Mouse (Mus musculus) myocyte (in vitro differentiated cells): ENCODE measurements around the gene Ly75. TPM values are rescaled to one million over a fixed set of nuclear protein-coding genes. Genes with fewer than 3 reads are reported as not detected.

Experiments used
- H3K27me3 ChIP-seq: one replicate; pipeline ENCODE4 v1.6.1; 2011; ENCODE audit not compliant: control insufficient read depth, insufficient read depth, insufficient read length
- H3K36me3 ChIP-seq: one replicate; pipeline ENCODE4 v1.6.1; 2011; ENCODE audit not compliant: control insufficient read depth, insufficient read depth
- H3K4me2 ChIP-seq: one replicate; pipeline ENCODE4 v1.6.1; 2011; ENCODE audit warnings: low read depth, control low read depth
- H3K4me3 ChIP-seq: one replicate; pipeline ENCODE4 v1.5.1; 2011; ENCODE audit warnings: mild to moderate bottlenecking, control low read depth, moderate library complexity
- H3K79me2 ChIP-seq: one replicate; pipeline ENCODE4 v1.6.1; 2011; ENCODE audit not compliant: control insufficient read depth, insufficient read depth
- H3ac ChIP-seq: one replicate; pipeline ENCODE4 v1.6.1; 2011; ENCODE audit not compliant: control insufficient read depth, insufficient read length
- CEBPB ChIP-seq: IDR thresholded peaks from 2 replicates; pipeline ENCODE4 v1.6.1; 2011; ENCODE audit warnings: mild to moderate bottlenecking, moderate library complexity; ENCODE audit not compliant: poor library complexity, insufficient read depth, severe bottlenecking
- E2F4 ChIP-seq: IDR thresholded peaks from one replicate; pipeline ENCODE4 v1.6.1; 2011; ENCODE audit warnings: mild to moderate bottlenecking, control low read depth, moderate library complexity; ENCODE audit not compliant: insufficient read depth
- MAX ChIP-seq: IDR thresholded peaks from one replicate; pipeline ENCODE4 v1.6.1; 2011; ENCODE audit warnings: low read depth, mild to moderate bottlenecking, control low read depth
- MYOD1 ChIP-seq, 3 experiments: IDR thresholded peaks; one replicate each; pipeline ENCODE4 v1.6.1; 2011; ENCODE audit warnings: control low read depth in 2 of 3, low read depth in 2 of 3, mild to moderate bottlenecking in 2 of 3, moderate library complexity in 1 of 3; ENCODE audit not compliant: insufficient read length in 2 of 3, control insufficient read depth in 1 of 3
- MYOG ChIP-seq, 3 experiments: IDR thresholded peaks; one replicate each; pipeline ENCODE4 v1.6.1; 2011; ENCODE audit warnings: control low read depth in 2 of 3, low read depth in 2 of 3, mild to moderate bottlenecking in 2 of 3; ENCODE audit not compliant: insufficient read length in 2 of 3, control insufficient read depth in 1 of 3, insufficient read depth in 1 of 3
- POLR2A ChIP-seq: IDR thresholded peaks from one replicate; pipeline ENCODE4 v1.6.1; 2011; ENCODE audit warnings: low read depth, mild to moderate bottlenecking, control low read depth, moderate library complexity; ENCODE audit not compliant: insufficient read length
- POLR2AphosphoS2 ChIP-seq: IDR thresholded peaks from one replicate; pipeline ENCODE4 v1.6.1; 2011; ENCODE audit warnings: low read depth, control low read depth; ENCODE audit not compliant: insufficient read length
- REST ChIP-seq: IDR thresholded peaks from one replicate; pipeline ENCODE4 v1.6.1; 2011; ENCODE audit warnings: mild to moderate bottlenecking, control low read depth, moderate library complexity; ENCODE audit not compliant: insufficient read depth, insufficient read length
- SRF ChIP-seq: IDR thresholded peaks from one replicate; pipeline ENCODE4 v1.6.1; 2011; ENCODE audit warnings: low read depth; ENCODE audit not compliant: control insufficient read depth, insufficient read length
- TCF12 ChIP-seq: IDR thresholded peaks from one replicate; pipeline ENCODE4 v1.6.1; 2011; ENCODE audit warnings: mild to moderate bottlenecking, control low read depth; ENCODE audit not compliant: poor library complexity, insufficient read depth, severe bottlenecking
- TCF3 ChIP-seq: IDR thresholded peaks from one replicate; pipeline ENCODE4 v1.6.1; 2011; ENCODE audit warnings: low read depth, control low read depth; ENCODE audit not compliant: insufficient read length
- USF1 ChIP-seq: IDR thresholded peaks from one replicate; pipeline ENCODE4 v1.6.1; 2011; ENCODE audit warnings: low read depth, mild to moderate bottlenecking, control low read depth, moderate library complexity
- polyA plus RNA-seq: library from polyadenylated mRNA; unstranded; fragments of >200 nt; fragmentation: generic; extraction: Trizol; gene quantifications from one replicate; pipeline ENCODE4 v1.2.1, GENCODE M21; 2012; ENCODE audit warnings: missing spikeins

The Ly75 gene
- polyA plus RNA-seq = 2.3 TPM

GRCm38 (mm10) chr2:60382858-60383669 is at the start of gene Ly75:
Gene Ly75 (minus strand): TSS chr2:60383303.
- Histone ChIP-seq H3K36me3 (no peaks in the 10 kb centered on the region), H3ac (no peak within 1 kb of the TSS), H3K4me2 (peak within 1 kb of the TSS; percentile 98), H3K79me2 (no peaks in the 10 kb centered on the region), H3K27me3 (no peaks in the 10 kb centered on the region), H3K4me3 (peak within 1 kb of the TSS; percentile 46)
- TF ChIP-seq MAX (no peak), SRF (no peak), USF1 (no peak), POLR2A (peak; percentile 69), MYOD1 (IDR thresholded peaks at IDR 0.05; ENCODE audit: control insufficient read depth in 1 of 3, insufficient read length in 2 of 3, low read depth in 2 of 3) (no peak)

DNA sequence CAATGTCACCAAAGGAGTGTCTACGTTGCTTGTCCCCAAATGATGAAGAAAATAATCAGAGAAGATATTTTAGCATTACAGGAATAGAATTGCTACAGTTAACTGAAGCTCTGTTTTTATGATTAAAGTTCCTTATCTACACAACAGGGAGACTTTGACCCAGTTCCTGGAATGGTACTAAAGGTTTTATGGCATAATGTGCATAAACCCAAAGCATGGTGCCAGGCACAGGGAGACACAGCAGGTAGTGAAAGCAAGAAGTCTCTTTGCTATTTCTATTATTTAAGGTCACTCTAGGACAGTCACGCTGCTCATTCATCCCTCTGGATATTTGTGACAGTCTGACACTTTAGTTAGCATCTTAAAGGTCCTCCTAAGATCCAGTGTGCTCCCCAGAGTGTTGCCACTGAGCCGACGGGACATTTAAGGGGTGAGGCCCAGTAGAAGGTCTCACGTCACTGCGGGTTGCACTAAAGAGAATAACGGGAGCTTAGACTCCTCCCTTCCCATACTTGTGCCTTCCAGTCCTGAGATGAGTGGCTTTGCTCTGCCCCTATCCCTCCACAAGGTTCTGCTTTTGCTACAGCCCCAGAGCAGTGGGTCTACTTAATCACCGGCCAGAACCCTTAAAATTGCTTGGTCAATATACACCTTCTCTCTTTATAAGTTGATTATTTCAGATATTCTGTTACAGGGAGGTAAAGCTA is 47.4 kb upstream of the Ly75 start:
- no peak overlapping the region for H3K4me2 ChIP-seq
- H3K27me3 ChIP-seq = no peaks in the 10 kb centered on the region

DNA sequence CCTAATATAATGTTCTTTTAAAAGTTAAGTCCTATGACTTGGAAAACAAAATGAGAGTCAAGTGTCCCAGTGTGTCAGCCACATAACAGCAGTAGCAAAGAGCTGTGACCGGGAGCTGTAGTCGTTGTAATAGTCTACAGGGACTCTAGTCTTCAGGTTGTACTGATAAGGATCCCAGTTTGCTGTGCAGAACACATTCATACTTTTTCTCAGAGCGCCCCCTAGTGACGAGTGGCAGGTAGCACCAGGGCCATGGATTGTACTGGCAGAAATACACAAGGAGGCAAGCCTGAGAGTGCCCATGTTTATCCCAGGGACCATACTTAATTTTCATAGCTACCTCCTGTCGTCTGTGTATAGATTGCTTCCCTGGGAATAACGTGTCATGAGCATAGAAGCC is 35.0 kb upstream of the Ly75 start:
- Histone ChIP-seq H3K27me3 (no peaks in the 10 kb centered on the region), H3ac (no peak overlapping the region), H3K4me3 (no peak overlapping the region), H3K79me2 (no peaks in the 10 kb centered on the region), H3K36me3 (no peaks in the 10 kb centered on the region), H3K4me2 (no peak overlapping the region)
- TF ChIP-seq SRF (no peak), USF1 (no peak), POLR2AphosphoS2 (no peak), TCF12 (no peak), MYOD1 (IDR thresholded peaks at IDR 0.05; ENCODE audit: control insufficient read depth in 1 of 3, insufficient read length in 2 of 3, low read depth in 2 of 3) (no peak), TCF3 (no peak), CEBPB (no peak), MYOG (IDR thresholded peaks at IDR 0.05; ENCODE audit: control insufficient read depth in 1 of 3, insufficient read depth in 1 of 3, insufficient read length in 2 of 3, low read depth in 2 of 3) (no peak), E2F4 (no peak), REST (no peak), MAX (no peak), POLR2A (no peak)

More for the DNA sequence above, 47.4 kb upstream of the Ly75 start:
- Histone ChIP-seq H3K36me3 (no peaks in the 10 kb centered on the region), H3ac (no peak overlapping the region), H3K79me2 (no peaks in the 10 kb centered on the region), H3K4me3 (no peak overlapping the region)
- TF ChIP-seq MYOG (IDR thresholded peaks at IDR 0.05; ENCODE audit: control insufficient read depth in 1 of 3, insufficient read depth in 1 of 3, insufficient read length in 2 of 3, low read depth in 2 of 3) (no peak), SRF (no peak), TCF12 (no peak), REST (no peak), POLR2A (no peak), USF1 (no peak), CEBPB (no peak), E2F4 (no peak), MYOD1 (IDR thresholded peaks at IDR 0.05; ENCODE audit: control insufficient read depth in 1 of 3, insufficient read length in 2 of 3, low read depth in 2 of 3) (no peak), POLR2AphosphoS2 (no peak), MAX (no peak), TCF3 (no peak)

DNA sequence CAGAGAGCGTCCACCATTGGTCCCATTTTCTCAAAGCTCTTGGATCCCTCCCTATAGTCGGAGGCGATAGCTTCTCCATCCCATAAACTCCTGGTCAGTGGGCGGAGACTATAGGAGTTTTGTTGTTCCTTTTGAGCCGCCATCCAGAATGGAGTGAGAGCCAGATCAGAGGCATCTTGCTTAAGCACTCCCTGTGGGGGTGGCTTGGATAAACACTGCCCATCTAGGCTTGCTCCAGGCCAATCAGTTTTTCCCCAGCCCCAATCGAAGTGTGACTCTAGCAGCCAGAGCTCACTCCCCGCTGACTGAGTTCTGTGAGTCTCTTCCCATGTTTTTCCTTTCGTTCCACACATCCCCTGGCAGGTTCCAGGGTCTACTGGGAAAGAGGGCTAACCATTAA is 31.2 kb upstream of the Ly75 start:
- no peak overlapping the region for H3K4me2 ChIP-seq
- no peaks in the 10 kb centered on the region for H3K36me3 ChIP-seq
- no peak overlapping the region for H3ac ChIP-seq
- no peaks in the 10 kb centered on the region for H3K27me3 ChIP-seq
- TF ChIP-seq USF1 = no peak
- no peak for TF ChIP-seq SRF
- no peak for TF ChIP-seq TCF12
- no peak for TF ChIP-seq REST
- no peak for TF ChIP-seq TCF3
- TF ChIP-seq CEBPB = no peak
- no peak for TF ChIP-seq MAX
- no peak for TF ChIP-seq POLR2A
- TF ChIP-seq E2F4 = no peak
- no peak overlapping the region for H3K4me3 ChIP-seq
- H3K79me2 ChIP-seq = no peaks in the 10 kb centered on the region
